Comparison of ENCODE assay signal across 8 mouse cellular contexts in the genomic region with DNA sequence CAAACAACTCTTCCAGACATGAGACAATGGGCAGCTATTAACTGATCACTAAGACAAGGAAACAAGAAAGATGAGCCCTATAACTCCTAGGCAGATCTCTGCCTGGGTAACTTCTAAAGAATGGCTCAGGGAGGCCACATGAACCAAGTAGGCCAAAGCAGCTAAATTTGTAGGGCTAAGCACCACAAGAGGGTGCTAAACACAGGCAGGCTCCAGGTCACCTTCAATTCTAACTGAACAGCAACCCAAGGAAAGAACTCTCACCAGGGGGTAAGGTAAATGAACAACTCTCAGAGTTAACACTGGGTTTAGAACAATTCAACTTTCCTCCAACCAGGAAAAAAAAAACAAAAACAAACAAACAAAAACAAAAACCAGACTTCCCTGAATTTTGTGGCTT. TPM values are rescaled to one million over a fixed set of nuclear protein-coding genes. Genes with fewer than 3 reads are reported as not detected.
DNase-seq lines count a peak whose midpoint lies in the region; ATAC-seq lines count a peak whose summit lies in the region.

No protein-coding gene starts in this region.

- DNase-seq in gastrocnemius, adult 18-20 months (ENCODE audit: low spot score) = peak; percentile 62
- no peak for DNase-seq in gastrocnemius, postnatal 25 days
- DNase-seq in right cerebral cortex, adult 18-20 months = peak; percentile 20
- no peak for DNase-seq in right cerebral cortex, postnatal 25 days
- peak; percentile 9 for DNase-seq in c-Kit-positive CD71-positive TER-119-positive erythroid progenitor cells, embryonic 14.5 days (ENCODE audit: low spot score)
- peak; percentile 23 to 54 for DNase-seq in heart, postnatal 14 days
- no peak for DNase-seq in T-cell, adult 2 months (ENCODE audit: low spot score)

- ATAC-seq in megakaryocyte-erythroid progenitor cell, adult 5-6 weeks (replicated peaks; ENCODE audit: low FRiP score, low TSS enrichment, poor library complexity, severe bottlenecking) = peak; percentile 74

- intact Hi-C loops in heart, postnatal 14 days (cut with DNase I) = loop anchor here (5.0 kb wide), 1 partner anchor 68 kb away; no protein-coding TSS in a partner anchor

RNA-seq across cellular contexts. Expression of gene Snx27, which starts 48.5 kb away (rescaled TPM):
- total RNA-seq in gastrocnemius, adult 18-20 months (2021) = 10 to 100 TPM; 32.5 to 38.7 TPM
- 10 to 100 TPM; 25.6 to 27.1 TPM for total RNA-seq in gastrocnemius, postnatal 25 days (2021)
- 10 to 100 TPM; 24.4 to 28.6 TPM for total RNA-seq in heart, postnatal 14 days (2021)
- total RNA-seq in megakaryocyte-erythroid progenitor cell, adult 5-6 weeks (2014; fragmentation: Nextera tagmentation) = 24.2 and 45.2 TPM in 2 replicates
- 30.2 and 30.5 TPM in 2 replicates for total RNA-seq in megakaryocyte-erythroid progenitor cell, adult 5-6 weeks (2017)

RNA-seq across cellular contexts. Expression of gene Riiad1, which starts 53.8 kb away (rescaled TPM):
- 10 to 100 TPM; 12.9 to 13.0 TPM for total RNA-seq in gastrocnemius, adult 18-20 months (2021)
- 1 to 10 TPM; 4.6 to 4.9 TPM for total RNA-seq in gastrocnemius, postnatal 25 days (2021)
- total RNA-seq in heart, postnatal 14 days (2021) = under 1 TPM in 1 of 2 experiments, not detected in 1; 0.37 TPM
- total RNA-seq in megakaryocyte-erythroid progenitor cell, adult 5-6 weeks (2014; fragmentation: Nextera tagmentation) = 3.9 TPM in 1 of 2 replicates, not detected in the other
- total RNA-seq in megakaryocyte-erythroid progenitor cell, adult 5-6 weeks (2017) = not detected in 2 replicates

RNA-seq across cellular contexts. Expression of gene Celf3, which starts 55.9 kb away (rescaled TPM):
- not detected for total RNA-seq in gastrocnemius, adult 18-20 months (2021)
- not detected for total RNA-seq in gastrocnemius, postnatal 25 days (2021)
- total RNA-seq in heart, postnatal 14 days (2021) = not detected
- total RNA-seq in megakaryocyte-erythroid progenitor cell, adult 5-6 weeks (2014; fragmentation: Nextera tagmentation) = not detected in 2 replicates
- not detected in 2 replicates for total RNA-seq in megakaryocyte-erythroid progenitor cell, adult 5-6 weeks (2017)

Comparison
In these comparisons a context has a peak if more than half of its experiments do, and no peak if none do; other contexts are left out.
1. DNase-seq: peak in gastrocnemius, adult 18-20 months (single experiment), right cerebral cortex, adult 18-20 months (single experiment), c-Kit-positive CD71-positive TER-119-positive erythroid progenitor cells, embryonic 14.5 days (single experiment) and heart, postnatal 14 days (2 of 2); none in gastrocnemius, postnatal 25 days (single experiment), right cerebral cortex, postnatal 25 days (single experiment) and T-cell, adult 2 months (single experiment).